Mouse (Mus musculus) bone marrow, adult 2 months (tissue): ENCODE measurements around the gene Gm525. TPM values are rescaled to one million over a fixed set of nuclear protein-coding genes. Genes with fewer than 3 reads are reported as not detected.
"Not testable (repeated sequence)": the region's sequence is repeated elsewhere in the genome, so short reads cannot be mapped to it uniquely, and the experiment has no call there.

Source experiments
- H3K27ac ChIP-seq: fragments of 200-500 bp; 2 replicates; pipeline ENCODE4 v1.5.1; 2012; ENCODE audit warnings: low read depth, mild to moderate bottlenecking, control low read depth, inconsistent platforms, low read length; ENCODE audit not compliant: control insufficient read depth, poor library complexity, insufficient read depth
- H3K4me1 ChIP-seq: fragments of 200-500 bp; 2 replicates; pipeline ENCODE4 v1.6.1; 2011; ENCODE audit warnings: low read length; ENCODE audit not compliant: control insufficient read depth, insufficient read depth
- H3K4me3 ChIP-seq: fragments of 200-500 bp; replicated peaks from 2 replicates; pipeline ENCODE3; 2011; ENCODE audit warnings: mild to moderate bottlenecking, low read depth, low read length, control low read depth; ENCODE audit not compliant: control insufficient read depth
- CTCF ChIP-seq: fragments of 200-500 bp; IDR thresholded peaks from 2 replicates; pipeline ENCODE4 v1.5.1; 2011; ENCODE audit warnings: low read length, control low read depth; ENCODE audit not compliant: control insufficient read depth, insufficient read depth
- POLR2A ChIP-seq: fragments of 200-500 bp; IDR thresholded peaks from 2 replicates; pipeline ENCODE4 v1.6.1; 2011; ENCODE audit warnings: low read depth, mild to moderate bottlenecking, control low read depth, low read length, borderline replicate concordance; ENCODE audit not compliant: control insufficient read depth
- WGBS: fragments of 180-500 bp; shearing (Covaris S2); methylation state at CpG from one replicate; pipeline ENCODE4 v1.1.7; 2018; 5-methylcytosine and 5-hydroxymethylcytosine counted together
- polyA plus RNA-seq: library from polyadenylated mRNA; stranded (reverse); fragments of >200 nt; gene quantifications from 2 replicates; pipeline ENCODE4 v1.2.4, GENCODE M21; 2011; ENCODE audit warnings: low replicate concordance; ENCODE audit not compliant: missing spikeins, insufficient read depth, insufficient read length

Gene Gm525
- polyA plus RNA-seq, 1 experiment: not detected

GRCm38 (mm10) chr11:89088754-89089153, 15.1 kb downstream of the Gm525 start:
- Histone ChIP-seq H3K4me1 (peaks cover 5% of the 10 kb centered on the region; the same call in 1 of the 2 replicates), H3K27ac (no peak overlapping the region)
- WGBS: 86% methylated on average over 4 of the region's 4 CpGs

DNA sequence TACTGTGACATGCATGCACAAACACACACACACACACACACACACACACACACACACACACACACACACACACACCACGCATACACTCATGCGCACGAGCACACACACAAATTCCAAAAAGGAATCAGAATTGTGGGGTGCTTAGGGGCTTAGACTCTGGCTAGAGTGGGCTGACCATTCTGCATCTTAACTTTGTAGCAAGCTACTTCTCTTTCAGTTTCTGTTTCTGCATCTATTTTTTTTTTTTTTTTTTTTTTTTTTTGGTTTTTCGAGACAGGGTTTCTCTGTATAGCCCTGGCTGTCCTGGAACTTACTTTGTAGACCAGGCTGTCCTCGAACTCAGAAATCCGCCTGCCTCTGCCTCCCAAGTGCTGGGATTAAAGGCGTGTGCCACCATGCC, 16.7 kb downstream of the Gm525 start:
- not testable (repeated sequence) for H3K4me3 ChIP-seq, H3K27ac ChIP-seq, H3K4me1 ChIP-seq
- WGBS: 76% methylated on average over 7 of the region's 7 CpGs

More at GRCm38 (mm10) chr11:89088754-89089153, 15.1 kb downstream of the Gm525 start:
- H3K4me3 ChIP-seq: no peak overlapping the region
- TF ChIP-seq CTCF: peak; percentile 36; the same call in 1 of the 2 replicates
- TF ChIP-seq POLR2A: no peak

DNA sequence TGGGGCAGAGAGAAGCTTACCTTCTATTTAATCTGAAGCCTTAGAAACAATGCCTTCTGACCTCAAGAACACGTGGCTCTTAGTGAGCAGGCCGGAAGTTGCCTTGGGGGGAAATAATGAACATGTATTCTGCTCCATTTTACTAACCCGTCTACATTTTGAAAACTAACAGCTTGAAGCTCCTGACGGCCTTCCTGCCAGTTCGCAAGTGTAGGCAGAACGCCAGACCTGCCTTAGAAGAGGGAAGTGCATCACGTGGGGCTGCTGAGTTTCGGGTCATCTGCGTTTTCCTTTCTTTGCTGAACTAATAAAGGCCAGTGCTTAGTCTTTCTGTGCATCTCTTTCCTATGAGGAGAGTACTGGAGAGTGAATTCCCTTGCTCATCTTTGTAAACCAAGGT, 19.1 kb downstream of the Gm525 start:
- Histone ChIP-seq H3K27ac (peak overlapping the region; percentile 71; the same call in 1 of the 2 replicates), H3K4me1 (peaks cover 5% of the 10 kb centered on the region), H3K4me3 (peak overlapping the region; percentile 39)
- under 1% methylated on average over 9 of the region's 9 CpGs for WGBS
- TF ChIP-seq CTCF (no peak), POLR2A (no peak)

- Histone ChIP-seq H3K27ac (no peak overlapping the region), H3K4me3 (no peak overlapping the region), H3K4me1 (peaks cover 4% of the 10 kb centered on the region)
- 32% methylated on average over 3 of the region's 3 CpGs for WGBS
- TF ChIP-seq POLR2A (no peak), CTCF (no peak)
Observed at GRCm38 (mm10) chr11:89095306-89095705, 21.7 kb downstream of the Gm525 start.

- not testable (repeated sequence) for H3K4me3 ChIP-seq, H3K4me1 ChIP-seq, H3K27ac ChIP-seq
- 77% methylated on average over 10 of the region's 10 CpGs for WGBS
Observed at GRCm38 (mm10) chr11:89097292-89097691, 23.7 kb downstream of the Gm525 start.

DNA sequence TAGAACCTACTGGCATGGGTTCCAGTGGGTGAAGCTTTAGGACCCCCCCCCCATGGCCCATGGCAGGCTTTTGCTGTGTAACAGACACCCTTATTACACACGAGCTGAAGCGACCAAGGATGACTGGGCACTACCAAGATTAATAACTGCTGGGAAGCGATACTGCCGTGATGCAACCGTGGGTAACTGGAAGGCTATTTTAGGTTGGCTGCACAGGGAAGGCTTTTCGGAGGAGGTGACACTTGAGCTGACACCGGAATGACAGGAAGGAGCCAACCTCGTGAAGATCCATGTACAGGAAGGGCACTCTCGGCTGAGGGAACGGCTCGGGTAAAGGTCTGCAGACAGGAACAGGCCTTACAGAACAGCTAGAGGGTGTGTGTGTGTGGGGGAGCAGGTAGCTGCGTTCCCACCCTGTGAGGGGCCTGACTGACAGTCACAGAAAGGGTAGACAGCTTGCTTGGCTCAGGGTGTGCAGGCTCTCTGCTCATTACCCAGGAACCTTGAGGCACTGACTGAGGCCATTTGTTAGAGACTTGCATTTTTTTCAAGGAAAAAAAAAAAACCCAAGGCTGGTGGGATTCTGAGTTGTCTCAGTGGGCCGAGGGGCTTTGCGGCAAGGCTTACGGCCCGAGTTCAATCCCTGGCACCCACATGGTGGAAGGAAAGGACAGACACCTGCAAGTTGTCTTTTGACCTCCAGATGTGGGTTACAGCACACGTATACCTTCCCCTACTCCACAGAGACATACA, 24.6 kb downstream of the Gm525 start:
- 53% methylated on average over 17 of the region's 17 CpGs for WGBS
- Histone ChIP-seq H3K4me1 (peaks cover 2% of the 10 kb centered on the region), H3K27ac (no peak overlapping the region), H3K4me3 (no peak overlapping the region)
- TF ChIP-seq POLR2A (no peak), CTCF (no peak)

GRCm38 (mm10) chr11:89098930-89099329, 25.3 kb downstream of the Gm525 start:
- WGBS: 57% methylated on average over 6 of the region's 6 CpGs
- H3K4me3 ChIP-seq: no peak overlapping the region
- no peaks in the 10 kb centered on the region; the same call in none of the 2 replicates for H3K4me1 ChIP-seq
- TF ChIP-seq CTCF: no peak
- no peak for TF ChIP-seq POLR2A
- no peak overlapping the region for H3K27ac ChIP-seq

DNA sequence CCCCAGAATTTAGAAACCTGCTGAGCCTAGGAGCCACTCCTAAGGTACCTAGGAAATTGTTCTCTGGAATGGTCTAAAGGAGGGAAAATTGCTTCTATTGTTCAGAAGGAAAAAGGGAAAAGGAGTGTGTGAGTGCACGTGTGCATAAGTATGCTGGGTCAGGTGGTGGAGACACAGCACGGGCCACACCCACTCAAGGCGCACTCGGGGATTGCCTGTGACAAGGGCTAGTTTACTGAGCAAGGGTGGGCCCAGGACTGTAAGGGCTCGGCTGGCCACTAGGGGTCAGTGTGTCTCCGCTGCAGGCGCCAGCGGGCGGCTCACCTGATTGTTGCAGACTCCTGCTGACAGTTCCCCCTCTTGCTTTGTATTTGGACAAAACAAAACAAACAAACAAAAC, 26.8 kb downstream of the Gm525 start:
- Histone ChIP-seq H3K4me1 (no peaks in the 10 kb centered on the region), H3K27ac (no peak overlapping the region), H3K4me3 (peak overlapping the region; percentile 65)
- TF ChIP-seq POLR2A: peak; percentile 35; the same call in 1 of the 2 replicates
- peak; percentile 98 for TF ChIP-seq CTCF
- under 1% methylated on average over 9 of the region's 9 CpGs for whole genome bisulfite sequencing

- WGBS: 5% methylated on average over 17 of the region's 17 CpGs
- H3K27ac ChIP-seq: no peak overlapping the region
- TF ChIP-seq POLR2A (no peak), CTCF (no peak)
- H3K4me1 ChIP-seq: no peaks in the 10 kb centered on the region
- peak overlapping the region; percentile 65 for H3K4me3 ChIP-seq
Observed at GRCm38 (mm10) chr11:89100826-89101321, 27.2 kb downstream of the Gm525 start.
